Mouse (Mus musculus): ENCODE results near the gene Antxr1. TPM values are rescaled to one million over a fixed set of nuclear protein-coding genes. Genes with fewer than 3 reads are reported as not detected.
A peak's percentile ranks its signal among the peaks of the same experiment; 100 is the strongest.

Gene Antxr1
- total and polyA plus RNA-seq, 2 experiments: 0.28 to 0.92 TPM

GRCm38 (mm10) chr6:87189755-87190154, 145.9 kb downstream of the Antxr1 start:
- Histone ChIP-seq H3K4me3 (ENCODE audit: insufficient read depth, low read depth, low read length) (no peak overlapping the region), H3K4me1 (ENCODE audit: control insufficient read depth, insufficient read depth, low read length) (peaks cover 7% of the 10 kb centered on the region), H3K79me2 (ENCODE audit: control insufficient read depth, insufficient read depth, low read length) (no peaks in the 10 kb centered on the region), H3K27ac (replicated peaks; ENCODE audit: insufficient read depth, low read depth, low read length) (peak overlapping the region; percentile 83), H3K27me3 (ENCODE audit: control insufficient read depth, insufficient read depth, low read length) (no peaks in the 10 kb centered on the region), H3K9ac (ENCODE audit: low read depth, low read length) (no peak overlapping the region), H3K36me3 (ENCODE audit: control insufficient read depth, insufficient read depth, low read length) (no peaks in the 10 kb centered on the region)
- TF ChIP-seq CTCF (IDR thresholded peaks at IDR 0.05; ENCODE audit: low read depth, low read length): no peak
- no peak for TF ChIP-seq POLR2A (IDR thresholded peaks at IDR 0.05; ENCODE audit: extremely low read depth, insufficient read depth, low read length)
- DNase-seq (ENCODE audit: extremely low read depth, low read depth, low spot score): peak; percentile 98
- WGBS: 4% methylated on average over 3 of the region's 3 CpGs

- 72% methylated on average over 12 of the region's 12 CpGs for WGBS
- Histone ChIP-seq H3K9ac (ENCODE audit: low read depth, low read length) (no peak overlapping the region), H3K4me1 (ENCODE audit: control insufficient read depth, insufficient read depth, low read length) (peaks cover 7% of the 10 kb centered on the region), H3K79me2 (ENCODE audit: control insufficient read depth, insufficient read depth, low read length) (no peaks in the 10 kb centered on the region), H3K27me3 (ENCODE audit: control insufficient read depth, insufficient read depth, low read length) (no peaks in the 10 kb centered on the region), H3K4me3 (ENCODE audit: insufficient read depth, low read depth, low read length) (no peak overlapping the region), H3K36me3 (ENCODE audit: control insufficient read depth, insufficient read depth, low read length) (no peaks in the 10 kb centered on the region), H3K27ac (replicated peaks; ENCODE audit: insufficient read depth, low read depth, low read length) (no peak overlapping the region)
- no peak for DNase-seq (ENCODE audit: extremely low read depth, low read depth, low spot score)
- TF ChIP-seq CTCF (IDR thresholded peaks at IDR 0.05; ENCODE audit: low read depth, low read length) (no peak), POLR2A (IDR thresholded peaks at IDR 0.05; ENCODE audit: extremely low read depth, insufficient read depth, low read length) (no peak)
Observed at GRCm38 (mm10) chr6:87186988-87187387, 148.6 kb downstream of the Antxr1 start.

- no peak for DNase-seq (ENCODE audit: extremely low read depth, low read depth, low spot score)
- Histone ChIP-seq H3K36me3 (ENCODE audit: control insufficient read depth, insufficient read depth, low read length) (no peaks in the 10 kb centered on the region), H3K79me2 (ENCODE audit: control insufficient read depth, insufficient read depth, low read length) (no peaks in the 10 kb centered on the region), H3K9ac (ENCODE audit: low read depth, low read length) (no peak overlapping the region), H3K27me3 (ENCODE audit: control insufficient read depth, insufficient read depth, low read length) (no peaks in the 10 kb centered on the region), H3K4me3 (ENCODE audit: insufficient read depth, low read depth, low read length) (no peak overlapping the region), H3K27ac (replicated peaks; ENCODE audit: insufficient read depth, low read depth, low read length) (no peak overlapping the region), H3K4me1 (ENCODE audit: control insufficient read depth, insufficient read depth, low read length) (peaks cover 2% of the 10 kb centered on the region; the same call in 1 of the 2 replicates)
- WGBS: 93% methylated on average over 3 of the region's 3 CpGs
- TF ChIP-seq CTCF (IDR thresholded peaks at IDR 0.05; ENCODE audit: low read depth, low read length) (no peak), POLR2A (IDR thresholded peaks at IDR 0.05; ENCODE audit: extremely low read depth, insufficient read depth, low read length) (no peak)
Observed at GRCm38 (mm10) chr6:87184418-87184817, 151.2 kb downstream of the Antxr1 start.

GRCm38 (mm10) chr6:87183981-87184380, 151.6 kb downstream of the Antxr1 start:
- DNase-seq (ENCODE audit: extremely low read depth, low read depth, low spot score): no peak
- Histone ChIP-seq H3K4me1 (ENCODE audit: control insufficient read depth, insufficient read depth, low read length) (no peaks in the 10 kb centered on the region), H3K79me2 (ENCODE audit: control insufficient read depth, insufficient read depth, low read length) (no peaks in the 10 kb centered on the region), H3K4me3 (ENCODE audit: insufficient read depth, low read depth, low read length) (no peak overlapping the region), H3K9ac (ENCODE audit: low read depth, low read length) (no peak overlapping the region), H3K27ac (replicated peaks; ENCODE audit: insufficient read depth, low read depth, low read length) (no peak overlapping the region), H3K27me3 (ENCODE audit: control insufficient read depth, insufficient read depth, low read length) (no peaks in the 10 kb centered on the region), H3K36me3 (ENCODE audit: control insufficient read depth, insufficient read depth, low read length) (no peaks in the 10 kb centered on the region)
- TF ChIP-seq POLR2A (IDR thresholded peaks at IDR 0.05; ENCODE audit: extremely low read depth, insufficient read depth, low read length) (no peak), CTCF (IDR thresholded peaks at IDR 0.05; ENCODE audit: low read depth, low read length) (no peak)
- WGBS: 90% methylated on average over 11 of the region's 11 CpGs

GRCm38 (mm10) chr6:87183159-87183558, 152.5 kb downstream of the Antxr1 start:
- H3K9ac ChIP-seq (ENCODE audit: low read depth, low read length): no peak overlapping the region
- 72% methylated on average over 8 of the region's 8 CpGs for WGBS
- H3K27me3 ChIP-seq (ENCODE audit: control insufficient read depth, insufficient read depth, low read length): no peaks in the 10 kb centered on the region
- DNase-seq (ENCODE audit: extremely low read depth, low read depth, low spot score): no peak
- H3K36me3 ChIP-seq (ENCODE audit: control insufficient read depth, insufficient read depth, low read length): no peaks in the 10 kb centered on the region
- no peaks in the 10 kb centered on the region for H3K79me2 ChIP-seq (ENCODE audit: control insufficient read depth, insufficient read depth, low read length)
- H3K4me1 ChIP-seq (ENCODE audit: control insufficient read depth, insufficient read depth, low read length): no peaks in the 10 kb centered on the region
- H3K27ac ChIP-seq (replicated peaks; ENCODE audit: insufficient read depth, low read depth, low read length): no peak overlapping the region
- H3K4me3 ChIP-seq (ENCODE audit: insufficient read depth, low read depth, low read length): no peak overlapping the region
- TF ChIP-seq POLR2A (IDR thresholded peaks at IDR 0.05; ENCODE audit: extremely low read depth, insufficient read depth, low read length) (no peak), CTCF (IDR thresholded peaks at IDR 0.05; ENCODE audit: low read depth, low read length) (no peak)

GRCm38 (mm10) chr6:87182736-87183135, 152.9 kb downstream of the Antxr1 start:
- DNase-seq (ENCODE audit: extremely low read depth, low read depth, low spot score): no peak
- Histone ChIP-seq H3K4me3 (ENCODE audit: insufficient read depth, low read depth, low read length) (no peak overlapping the region), H3K4me1 (ENCODE audit: control insufficient read depth, insufficient read depth, low read length) (no peaks in the 10 kb centered on the region), H3K79me2 (ENCODE audit: control insufficient read depth, insufficient read depth, low read length) (no peaks in the 10 kb centered on the region), H3K27me3 (ENCODE audit: control insufficient read depth, insufficient read depth, low read length) (no peaks in the 10 kb centered on the region), H3K36me3 (ENCODE audit: control insufficient read depth, insufficient read depth, low read length) (no peaks in the 10 kb centered on the region), H3K27ac (replicated peaks; ENCODE audit: insufficient read depth, low read depth, low read length) (no peak overlapping the region), H3K9ac (ENCODE audit: low read depth, low read length) (no peak overlapping the region)
- TF ChIP-seq CTCF (IDR thresholded peaks at IDR 0.05; ENCODE audit: low read depth, low read length) (no peak), POLR2A (IDR thresholded peaks at IDR 0.05; ENCODE audit: extremely low read depth, insufficient read depth, low read length) (no peak)
- WGBS: 81% methylated on average over 6 of the region's 6 CpGs
